Mouse (Mus musculus) neural tube, postnatal 0 days (tissue): ENCODE measurements around the gene Slc5a11. TPM values are rescaled to one million over a fixed set of nuclear protein-coding genes. Genes with fewer than 3 reads are reported as not detected.

Experiments used
- polyA plus RNA-seq: library from polyadenylated mRNA; unstranded; fragments of >200 nt; fragmentation: Nextera tagmentation; extraction: Ambion mirVana; gene quantifications from 2 replicates; pipeline ENCODE4 v1.2.1, GENCODE M21; 2015

Slc5a11 gene
- 0.19 and 0.23 TPM in 2 replicates for polyA plus RNA-seq

GRCm38 (mm10) chr7:123214365-123215075 lies at the start of gene Slc5a11:
Gene Slc5a11, plus strand, starts transcription at chr7:123214780.

Other genes with a start within 250 kb of the Slc5a11 start
- gene Rbbp6, start 249.1 kb upstream of the Slc5a11 start, polyA plus RNA-seq = 19.2 and 23.4 TPM in 2 replicates
- gene Tnrc6a, start 90.9 kb upstream of the Slc5a11 start, polyA plus RNA-seq = 54.8 and 67.3 TPM in 2 replicates
- 105 and 106 TPM in 2 replicates for gene Lcmt1, start 155.0 kb downstream of the Slc5a11 start, polyA plus RNA-seq
- gene Arhgap17, start 155.1 kb downstream of the Slc5a11 start, polyA plus RNA-seq = 7.2 and 7.8 TPM in 2 replicates
- gene Aqp8, start 247.5 kb downstream of the Slc5a11 start, polyA plus RNA-seq = 0.18 TPM in 1 of 2 replicates, not detected in the other